Mouse (Mus musculus): Measurements from ENCODE around the gene Ccdc69. TPM values are rescaled to one million over a fixed set of nuclear protein-coding genes. Genes with fewer than 3 reads are reported as not detected.

The Ccdc69 gene
- polyA plus RNA-seq, 1 experiment from 2014 or later = 0.39 TPM

DNA sequence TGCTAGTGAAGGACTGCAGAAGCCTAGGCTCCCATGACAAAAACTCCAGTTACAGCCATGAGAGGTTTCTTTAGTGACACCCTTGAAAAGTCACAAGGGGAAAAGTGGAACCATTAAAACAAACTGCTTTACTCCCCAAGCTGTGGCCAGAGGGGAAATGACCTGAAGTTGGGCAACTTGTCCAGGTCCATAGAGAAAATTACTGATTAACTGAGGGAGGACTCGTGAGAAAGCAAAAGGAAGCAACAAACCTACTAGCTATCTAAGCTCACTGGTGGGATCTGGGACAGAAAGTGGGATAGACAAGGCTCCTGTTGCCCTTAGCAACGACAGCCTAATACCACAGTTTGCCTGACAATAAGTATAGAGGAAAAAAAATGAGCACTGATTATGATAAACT is 49.4 kb downstream of the Ccdc69 start:
- DNase-seq (ENCODE audit: low spot score) = no peak
- Histone ChIP-seq H3K4me3 (no peak overlapping the region), H3K27me3 (ENCODE audit: low read depth, poor library complexity, severe bottlenecking) (peaks cover 24% of the 10 kb centered on the region), H3K4me1 (peaks cover 39% of the 10 kb centered on the region), H3K36me3 (no peaks in the 10 kb centered on the region), H3K9me3 (replicated peaks) (no peaks in the 10 kb centered on the region), H3K27ac (replicated peaks) (no peak overlapping the region)
- WGBS = 82% methylated on average over 2 of the region's 2 CpGs

DNA sequence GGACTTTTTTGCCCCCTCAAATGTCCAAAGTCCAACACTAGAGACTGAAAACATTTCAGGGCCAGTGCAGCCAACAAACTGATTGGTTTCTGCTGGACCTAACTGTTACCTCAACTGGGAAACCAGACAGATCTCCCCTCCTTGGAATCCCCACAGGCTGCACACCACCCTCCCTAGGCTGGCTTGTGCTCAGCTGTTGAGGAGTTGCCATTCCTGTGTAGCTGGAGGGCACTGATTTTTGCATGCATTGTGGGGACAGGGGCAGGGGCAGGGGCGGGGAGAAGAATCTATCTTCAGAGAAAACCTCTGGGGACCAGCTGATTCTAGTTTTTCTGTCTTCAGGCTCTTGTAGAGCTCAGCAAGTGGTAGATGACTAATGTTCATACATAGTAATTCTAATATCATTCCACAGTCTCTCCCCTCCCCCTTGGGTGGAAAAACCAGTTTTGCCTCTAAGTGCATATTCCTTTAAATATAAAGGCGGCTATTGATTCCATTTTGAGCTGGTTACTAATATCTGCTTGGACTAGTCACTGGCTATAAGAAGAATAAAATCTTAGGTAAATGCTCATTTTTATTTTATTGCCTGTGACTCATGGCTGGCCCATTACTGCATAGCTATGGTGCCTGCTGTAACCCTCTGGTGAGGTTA is 50.6 kb downstream of the Ccdc69 start:
- WGBS = 85% methylated on average over 2 of the region's 2 CpGs
- H3K27me3 ChIP-seq (ENCODE audit: low read depth, poor library complexity, severe bottlenecking) = peaks cover 14% of the 10 kb centered on the region
- no peak overlapping the region for H3K27ac ChIP-seq (replicated peaks)
- peaks cover 39% of the 10 kb centered on the region for H3K4me1 ChIP-seq
- DNase-seq (ENCODE audit: low spot score) = no peak
- no peaks in the 10 kb centered on the region for H3K9me3 ChIP-seq (replicated peaks)
- no peaks in the 10 kb centered on the region for H3K36me3 ChIP-seq
- H3K4me3 ChIP-seq = no peak overlapping the region

DNA sequence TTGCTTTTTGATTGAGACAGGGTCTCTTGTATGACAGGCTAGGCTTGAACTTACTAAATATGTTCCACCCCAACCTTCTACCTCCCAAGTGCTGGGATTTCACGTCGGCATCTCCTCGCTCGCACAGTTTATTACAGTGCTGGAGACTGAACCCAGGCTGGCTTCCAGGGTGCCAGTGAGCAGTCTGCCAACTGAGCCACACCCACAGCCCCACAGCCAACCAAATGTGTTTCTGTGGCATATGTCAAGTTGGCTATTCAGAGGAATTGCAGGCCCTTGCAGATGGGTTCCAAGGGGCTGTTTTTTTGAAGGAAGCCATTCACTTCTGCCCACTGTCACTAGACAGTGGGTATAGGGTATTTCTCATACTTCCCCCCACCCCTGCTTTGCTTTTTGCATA is 52.0 kb downstream of the Ccdc69 start:
- Histone ChIP-seq H3K27ac (replicated peaks) (no peak overlapping the region), H3K4me1 (peaks cover 37% of the 10 kb centered on the region), H3K4me3 (no peak overlapping the region), H3K9me3 (replicated peaks) (no peaks in the 10 kb centered on the region), H3K36me3 (no peaks in the 10 kb centered on the region), H3K27me3 (ENCODE audit: low read depth, poor library complexity, severe bottlenecking) (no peaks in the 10 kb centered on the region)
- no peak for DNase-seq (ENCODE audit: low spot score)
- 94% methylated on average over 4 of the region's 4 CpGs for WGBS

DNA sequence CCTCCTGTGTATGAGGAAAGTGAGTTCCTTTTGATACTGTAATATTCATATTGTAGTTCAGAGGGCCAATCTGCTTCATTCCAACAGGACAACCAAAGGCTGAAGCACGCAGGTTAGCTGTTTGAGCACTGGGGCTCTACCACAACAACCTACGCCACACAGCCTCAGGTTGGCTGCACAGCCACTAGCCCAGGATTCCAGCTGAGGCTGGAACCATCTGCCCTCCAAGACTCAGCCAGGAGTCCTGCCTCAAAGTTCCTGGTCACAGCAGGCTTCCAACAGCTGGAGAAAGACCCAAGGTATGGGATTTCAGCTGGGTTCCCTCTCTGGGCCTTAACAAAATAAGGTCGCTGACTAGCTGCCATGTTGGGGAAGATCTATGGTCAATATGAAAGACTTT is 54.3 kb downstream of the Ccdc69 start:
- Histone ChIP-seq H3K27me3 (ENCODE audit: low read depth, poor library complexity, severe bottlenecking) (no peaks in the 10 kb centered on the region), H3K27ac (replicated peaks) (peak overlapping the region; percentile 87), H3K4me3 (peak overlapping the region; percentile 18; the same call in 1 of the 2 replicates), H3K4me1 (peaks cover 47% of the 10 kb centered on the region), H3K36me3 (no peaks in the 10 kb centered on the region), H3K9me3 (replicated peaks) (no peaks in the 10 kb centered on the region)
- DNase-seq (ENCODE audit: low spot score) = no peak
- WGBS = 78% methylated on average over 3 of the region's 3 CpGs

DNA sequence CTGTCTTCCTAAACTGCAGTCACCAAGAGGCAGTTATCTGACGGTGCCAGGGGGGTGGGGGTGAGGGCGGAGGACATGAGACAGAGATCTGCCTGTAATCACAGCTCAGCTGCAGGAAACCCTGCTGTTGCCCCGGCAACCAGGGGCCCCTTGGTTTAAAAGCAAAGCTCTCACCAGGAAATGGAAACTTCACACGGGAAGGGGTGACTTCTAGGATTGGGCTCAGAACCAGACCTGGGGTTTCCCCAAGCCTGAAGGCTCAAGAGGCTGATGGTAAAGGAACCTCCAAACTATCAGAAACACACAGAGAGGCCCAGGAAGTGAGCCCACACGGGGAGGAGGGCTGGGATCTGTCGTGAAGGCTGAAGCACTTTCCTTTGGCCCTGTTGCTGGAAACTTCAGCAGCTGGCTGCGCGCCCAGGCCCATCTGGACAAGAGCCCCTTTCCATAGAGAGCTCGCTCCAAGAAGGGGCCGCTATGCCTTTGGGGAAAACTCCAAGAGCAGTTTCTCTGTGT is 54.8 kb downstream of the Ccdc69 start:
- whole genome bisulfite sequencing = 17% methylated on average over 10 of the region's 10 CpGs
- no peaks in the 10 kb centered on the region for H3K9me3 ChIP-seq (replicated peaks)
- H3K4me3 ChIP-seq = peak overlapping the region; percentile 18
- H3K27me3 ChIP-seq (ENCODE audit: low read depth, poor library complexity, severe bottlenecking) = no peaks in the 10 kb centered on the region
- peak; percentile 79 for DNase-seq (ENCODE audit: low spot score)
- H3K36me3 ChIP-seq = no peaks in the 10 kb centered on the region
- H3K27ac ChIP-seq (replicated peaks) = peak overlapping the region; percentile 87
- H3K4me1 ChIP-seq = peaks cover 47% of the 10 kb centered on the region

DNA sequence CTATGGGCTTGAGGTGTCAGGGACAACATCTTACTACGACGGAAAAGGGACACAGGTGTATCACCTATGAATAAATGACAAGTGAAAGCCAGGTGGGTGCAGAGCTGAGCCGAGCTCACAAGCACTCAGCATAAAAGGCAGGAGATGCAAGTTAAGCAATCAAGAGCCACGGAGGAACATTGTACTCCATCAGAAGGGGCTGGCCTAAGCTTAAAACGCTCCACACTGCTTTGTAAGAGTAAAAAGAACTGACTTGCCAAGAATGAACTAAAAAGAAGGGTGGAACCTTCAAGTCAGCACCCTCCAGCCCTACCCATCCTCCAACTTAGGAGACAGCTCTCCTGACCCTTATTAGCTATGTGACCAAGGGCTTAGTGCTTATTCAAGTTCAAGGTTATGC is 55.4 kb downstream of the Ccdc69 start:
- H3K4me1 ChIP-seq = peaks cover 47% of the 10 kb centered on the region
- H3K27ac ChIP-seq (replicated peaks) = peak overlapping the region; percentile 87
- peak overlapping the region; percentile 18; the same call in 1 of the 2 replicates for H3K4me3 ChIP-seq
- 74% methylated on average over 5 of the region's 5 CpGs for WGBS
- no peak for DNase-seq (ENCODE audit: low spot score)
- no peaks in the 10 kb centered on the region for H3K27me3 ChIP-seq (ENCODE audit: low read depth, poor library complexity, severe bottlenecking)
- no peaks in the 10 kb centered on the region for H3K36me3 ChIP-seq
- H3K9me3 ChIP-seq (replicated peaks) = no peaks in the 10 kb centered on the region

DNA sequence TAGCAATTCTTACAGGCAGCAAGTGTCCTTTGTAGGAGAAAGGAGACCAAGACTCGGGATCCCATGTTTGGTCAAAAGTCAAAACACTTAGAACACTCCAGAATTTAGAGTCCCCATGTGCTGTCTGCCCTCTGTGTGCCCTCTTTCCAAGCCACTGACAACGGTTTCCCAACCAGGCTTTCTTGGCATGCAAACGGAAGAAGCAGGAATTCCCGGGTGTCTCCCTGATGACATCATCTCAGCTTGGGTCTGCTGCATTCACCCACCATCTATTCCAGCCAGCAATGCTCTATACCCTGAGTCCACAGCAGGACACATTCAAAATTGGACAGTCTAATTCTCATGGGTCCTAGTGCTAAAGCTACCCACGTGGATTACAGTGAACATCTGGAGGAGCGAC is 56.1 kb downstream of the Ccdc69 start:
- no peaks in the 10 kb centered on the region for H3K27me3 ChIP-seq (ENCODE audit: low read depth, poor library complexity, severe bottlenecking)
- no peaks in the 10 kb centered on the region for H3K36me3 ChIP-seq
- H3K27ac ChIP-seq (replicated peaks) = peak overlapping the region; percentile 87
- peaks cover 47% of the 10 kb centered on the region for H3K4me1 ChIP-seq
- H3K9me3 ChIP-seq (replicated peaks) = no peaks in the 10 kb centered on the region
- no peak overlapping the region for H3K4me3 ChIP-seq
- 67% methylated on average over 6 of the region's 6 CpGs for WGBS
- DNase-seq (ENCODE audit: low spot score) = no peak

DNA sequence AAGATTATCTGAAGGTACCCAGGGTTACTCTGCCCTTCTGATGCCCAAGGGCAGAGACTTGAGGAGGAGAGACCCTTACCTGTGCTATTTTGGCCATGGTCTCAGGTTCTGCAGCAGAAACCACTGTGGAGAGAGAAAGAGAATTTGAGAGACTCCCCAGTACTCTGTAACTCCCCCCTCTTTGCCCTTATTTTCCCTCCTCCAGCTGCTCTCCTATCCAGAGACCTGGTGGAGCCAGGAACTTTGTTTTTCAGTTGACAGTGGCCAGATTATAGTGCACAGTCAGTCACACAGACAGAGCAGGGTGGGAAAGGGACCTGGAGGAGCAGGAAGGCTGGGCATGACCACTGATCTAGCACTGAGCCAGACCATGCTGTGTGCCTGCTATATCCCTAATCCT is 56.5 kb downstream of the Ccdc69 start:
- DNase-seq (ENCODE audit: low spot score) = no peak
- Histone ChIP-seq H3K4me1 (peaks cover 46% of the 10 kb centered on the region), H3K9me3 (replicated peaks) (no peaks in the 10 kb centered on the region), H3K36me3 (no peaks in the 10 kb centered on the region), H3K27me3 (ENCODE audit: low read depth, poor library complexity, severe bottlenecking) (no peaks in the 10 kb centered on the region), H3K4me3 (no peak overlapping the region), H3K27ac (replicated peaks) (peak overlapping the region; percentile 87)

DNA sequence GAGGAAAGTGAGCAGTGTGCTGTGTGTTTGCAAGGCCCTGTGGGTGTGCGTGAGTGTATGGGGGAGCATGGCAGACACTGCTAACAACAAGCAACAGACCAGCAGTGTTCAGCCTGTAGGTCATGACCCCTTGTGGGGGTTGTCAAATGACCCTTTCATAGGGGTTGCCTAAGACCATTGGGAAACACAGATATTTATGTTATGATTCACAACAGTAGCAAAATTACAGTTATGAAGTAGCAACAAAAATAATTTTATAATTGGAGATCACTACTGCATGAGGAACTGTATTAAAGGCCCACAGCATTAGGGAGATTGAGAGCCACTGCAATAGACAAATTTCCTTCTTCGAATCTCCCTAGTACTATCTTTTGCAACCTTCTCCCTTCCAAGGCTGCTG is 58.2 kb downstream of the Ccdc69 start:
- Histone ChIP-seq H3K4me3 (no peak overlapping the region), H3K27ac (replicated peaks) (no peak overlapping the region), H3K9me3 (replicated peaks) (no peaks in the 10 kb centered on the region), H3K4me1 (peaks cover 44% of the 10 kb centered on the region), H3K27me3 (ENCODE audit: low read depth, poor library complexity, severe bottlenecking) (no peaks in the 10 kb centered on the region), H3K36me3 (no peaks in the 10 kb centered on the region)
- DNase-seq (ENCODE audit: low spot score) = no peak
- 89% methylated on average over 2 of the region's 2 CpGs for WGBS

DNA sequence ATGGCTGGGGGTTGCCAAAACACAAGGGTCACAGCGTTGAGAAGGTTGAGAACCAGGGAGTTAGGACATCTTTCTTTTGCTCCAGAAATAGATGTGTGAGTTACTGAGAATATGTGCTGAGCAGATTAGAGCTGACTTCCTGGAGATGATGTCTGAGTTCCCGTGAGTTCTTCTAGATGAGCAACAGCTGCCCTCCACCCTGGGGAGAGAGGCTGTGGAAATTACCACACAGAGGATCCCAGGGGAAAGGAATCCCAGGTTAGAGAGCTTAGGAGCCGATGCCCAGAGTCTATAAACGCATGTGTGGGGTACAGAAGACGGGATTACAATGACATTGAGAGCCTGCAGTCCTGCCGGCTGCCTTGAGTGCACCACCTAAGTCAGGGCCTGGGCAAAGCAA is 59.9 kb downstream of the Ccdc69 start:
- H3K4me1 ChIP-seq = peaks cover 31% of the 10 kb centered on the region
- no peak overlapping the region for H3K4me3 ChIP-seq
- DNase-seq (ENCODE audit: low spot score) = no peak
- no peak overlapping the region for H3K27ac ChIP-seq (replicated peaks)
- 82% methylated on average over 6 of the region's 6 CpGs for WGBS
- H3K27me3 ChIP-seq (ENCODE audit: low read depth, poor library complexity, severe bottlenecking) = no peaks in the 10 kb centered on the region
- H3K9me3 ChIP-seq (replicated peaks) = no peaks in the 10 kb centered on the region
- no peaks in the 10 kb centered on the region for H3K36me3 ChIP-seq

DNA sequence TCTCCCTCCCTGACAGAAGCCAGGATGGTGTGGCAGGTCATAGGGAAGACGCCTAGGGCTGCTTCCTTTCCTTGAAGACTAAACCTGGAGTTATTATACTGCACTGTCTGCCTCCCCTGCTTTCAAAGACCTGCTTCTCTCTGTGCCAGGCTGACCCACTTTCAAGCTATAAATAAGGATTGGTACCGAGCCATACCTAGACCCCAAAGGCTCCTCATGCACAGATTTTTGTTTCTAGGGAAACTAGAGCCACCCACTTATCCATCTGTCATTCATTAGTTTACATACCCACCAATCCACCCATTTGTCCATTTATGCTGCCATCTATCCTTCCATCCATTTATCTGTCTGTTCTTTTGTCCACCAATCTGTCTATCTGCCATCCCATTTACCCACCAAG is 60.7 kb downstream of the Ccdc69 start:
- 88% methylated on average over 2 of the region's 2 CpGs for WGBS
- H3K4me1 ChIP-seq = peaks cover 25% of the 10 kb centered on the region
- H3K36me3 ChIP-seq = no peaks in the 10 kb centered on the region
- H3K9me3 ChIP-seq (replicated peaks) = no peaks in the 10 kb centered on the region
- H3K27me3 ChIP-seq (ENCODE audit: low read depth, poor library complexity, severe bottlenecking) = no peaks in the 10 kb centered on the region
- H3K4me3 ChIP-seq = no peak overlapping the region
- no peak for DNase-seq (ENCODE audit: low spot score)
- no peak overlapping the region for H3K27ac ChIP-seq (replicated peaks)

DNA sequence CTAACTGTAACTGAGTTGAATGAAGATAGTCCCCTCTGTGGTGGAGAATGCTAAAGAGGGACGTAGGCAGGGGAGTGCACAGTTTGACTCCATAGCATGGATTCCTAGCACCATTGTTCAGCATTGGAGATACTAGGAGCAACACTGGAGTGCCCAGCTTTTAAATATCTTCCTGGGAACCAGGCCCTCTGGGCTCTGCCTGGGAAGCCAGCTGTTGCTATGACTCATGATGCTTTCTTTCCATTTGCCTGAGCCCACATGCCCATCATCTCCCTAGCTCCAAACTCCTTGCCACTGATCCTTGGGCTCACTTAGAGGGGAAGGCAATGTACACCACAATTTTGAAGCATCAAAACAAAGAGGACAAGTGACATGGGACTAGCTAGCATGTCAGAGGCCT is 61.2 kb downstream of the Ccdc69 start:
- 71% methylated on average over 1 of the region's 1 CpGs for WGBS
- Histone ChIP-seq H3K27ac (replicated peaks) (no peak overlapping the region), H3K4me3 (no peak overlapping the region), H3K9me3 (replicated peaks) (no peaks in the 10 kb centered on the region), H3K27me3 (ENCODE audit: low read depth, poor library complexity, severe bottlenecking) (no peaks in the 10 kb centered on the region), H3K4me1 (peaks cover 21% of the 10 kb centered on the region), H3K36me3 (no peaks in the 10 kb centered on the region)
- DNase-seq (ENCODE audit: low spot score) = no peak

DNA sequence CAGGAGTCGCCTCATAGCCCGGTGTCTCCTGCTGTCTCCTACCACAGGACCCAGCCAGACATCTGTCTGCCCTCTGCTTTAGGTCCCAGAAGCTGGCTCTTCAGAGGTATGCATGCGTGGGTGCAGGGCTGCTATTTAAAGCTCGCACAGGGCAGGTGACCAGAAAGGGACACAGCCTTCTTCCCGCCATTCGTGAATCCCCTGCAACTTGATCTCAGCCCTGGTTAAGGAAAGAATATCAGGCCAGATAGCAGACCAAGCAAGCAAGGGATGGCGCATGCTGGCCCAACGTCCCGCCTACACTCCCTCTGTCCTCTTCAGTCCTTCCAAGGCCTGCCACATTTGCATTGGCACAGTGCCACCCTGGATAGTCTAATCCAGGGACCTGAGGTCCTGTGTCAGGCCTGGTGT is 62.1 kb downstream of the Ccdc69 start:
- no peak overlapping the region for H3K27ac ChIP-seq (replicated peaks)
- H3K36me3 ChIP-seq = 0 out of 2 replicates have a peak, but pooled peaks cover 2% of the 10 kb centered on the region
- no peak overlapping the region for H3K4me3 ChIP-seq
- 82% methylated on average over 9 of the region's 9 CpGs for whole genome bisulfite sequencing
- peaks cover 16% of the 10 kb centered on the region for H3K4me1 ChIP-seq
- H3K9me3 ChIP-seq (replicated peaks) = no peaks in the 10 kb centered on the region
- H3K27me3 ChIP-seq (ENCODE audit: low read depth, poor library complexity, severe bottlenecking) = no peaks in the 10 kb centered on the region
- DNase-seq (ENCODE audit: low spot score) = no peak

Measured in midbrain, embryonic 10.5 days (tissue).